Mouse (Mus musculus): ENCODE measurements at regions not wholly inside any gene's neighbourhood (a gene's known extent, or its start where the extent isn't known, plus 50 kb on each side); places are given as distances from the start of the nearest gene placed in this dataset.

DNA sequence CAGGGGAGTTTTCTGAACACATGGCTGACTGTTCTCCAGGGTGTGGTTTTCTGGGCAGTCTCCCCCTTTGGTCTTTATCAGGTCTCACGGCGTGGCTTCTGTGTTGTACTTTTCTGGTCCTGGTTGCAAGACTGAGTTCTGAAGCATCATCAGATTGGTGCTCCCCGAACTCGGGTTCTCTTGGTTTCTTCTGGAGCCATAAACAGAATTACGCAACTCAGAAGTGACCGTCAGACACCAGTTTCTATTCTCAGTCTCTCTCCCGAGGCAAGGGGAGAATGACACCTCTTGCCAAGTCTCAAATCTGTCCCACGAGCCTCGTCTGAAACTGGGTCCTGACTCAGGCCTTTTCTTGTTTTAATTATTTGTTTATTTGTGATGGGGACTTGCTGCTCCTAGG lies 123.1 kb downstream of the Gas1 start:
- no peak for ATAC-seq
- Histone ChIP-seq H3K27ac (no peak overlapping the region), H3K4me2 (no peak overlapping the region), H3K9ac (no peak overlapping the region), H3K9me3 (replicated peaks) (no peaks in the 10 kb centered on the region), H3K36me3 (no peaks in the 10 kb centered on the region), H3K27me3 (replicated peaks) (no peaks in the 10 kb centered on the region), H3K4me1 (no peaks in the 10 kb centered on the region), H3K4me3 (no peak overlapping the region)
- 53% methylated on average over 9 of the region's 9 CpGs for WGBS (ENCODE audit: insufficient replicate concordance)

DNA sequence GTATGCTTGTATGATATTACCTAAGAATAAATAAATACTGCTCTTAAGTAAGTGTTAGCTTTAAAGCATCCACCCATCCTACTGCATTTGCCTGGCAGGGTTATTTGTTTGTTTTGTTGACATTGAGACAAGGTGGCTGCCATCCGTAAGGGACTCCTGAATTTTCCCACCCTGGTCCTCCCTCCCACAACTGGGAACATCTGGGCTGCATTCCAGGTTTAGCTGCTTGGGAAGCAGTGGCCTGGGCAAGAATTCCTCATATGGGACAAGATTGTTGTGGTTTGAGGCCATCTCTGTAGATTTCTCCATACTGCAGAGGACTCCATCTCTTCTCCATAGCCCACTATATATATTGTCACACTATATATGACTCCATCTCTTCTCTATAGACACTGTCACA lies 125.3 kb downstream of the Gas1 start:
- Histone ChIP-seq H3K4me2 (no peak overlapping the region), H3K36me3 (no peaks in the 10 kb centered on the region), H3K4me3 (no peak overlapping the region), H3K27ac (no peak overlapping the region), H3K9ac (no peak overlapping the region), H3K27me3 (replicated peaks) (no peaks in the 10 kb centered on the region), H3K4me1 (no peaks in the 10 kb centered on the region), H3K9me3 (replicated peaks) (no peaks in the 10 kb centered on the region)
- WGBS (ENCODE audit: insufficient replicate concordance): 55% methylated on average over 1 of the region's 1 CpGs
- ATAC-seq: no peak

- H3K27ac ChIP-seq: no peak overlapping the region
- no peak overlapping the region for H3K9ac ChIP-seq
- H3K9me3 ChIP-seq (replicated peaks): no peaks in the 10 kb centered on the region
- ATAC-seq: no peak
- 55% methylated on average over 9 of the region's 9 CpGs for WGBS (ENCODE audit: insufficient replicate concordance)
- H3K4me2 ChIP-seq: no peak overlapping the region
- H3K36me3 ChIP-seq: no peaks in the 10 kb centered on the region
- no peaks in the 10 kb centered on the region for H3K27me3 ChIP-seq (replicated peaks)
- no peak overlapping the region for H3K4me3 ChIP-seq
- H3K4me1 ChIP-seq: no peaks in the 10 kb centered on the region
Observed at GRCm38 (mm10) chr13:60050799-60051580, 126.2 kb downstream of the Gas1 start.

DNA sequence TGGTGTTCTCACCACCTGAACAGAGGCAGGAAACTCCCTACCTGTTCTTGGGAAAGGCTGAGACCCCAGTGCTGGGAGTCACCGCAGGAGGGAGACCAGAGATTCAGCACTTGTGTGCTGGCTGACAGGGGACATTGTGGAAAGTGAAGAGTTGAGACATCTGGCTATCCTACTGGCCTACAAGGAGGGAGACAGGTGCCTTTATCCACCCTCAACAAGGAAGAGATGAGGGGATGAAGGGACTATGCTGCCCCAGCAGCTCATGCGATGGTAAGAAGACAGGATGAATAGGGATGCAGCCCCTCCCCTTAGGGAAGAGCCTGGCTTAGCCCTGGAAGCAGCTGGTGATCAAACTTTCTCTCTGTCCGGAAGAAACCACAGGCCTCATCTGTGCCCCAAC lies 127.5 kb downstream of the Gas1 start:
- H3K27me3 ChIP-seq (replicated peaks): no peaks in the 10 kb centered on the region
- H3K9me3 ChIP-seq (replicated peaks): no peaks in the 10 kb centered on the region
- H3K4me2 ChIP-seq: no peak overlapping the region
- H3K9ac ChIP-seq: no peak overlapping the region
- no peak for ATAC-seq
- WGBS (ENCODE audit: insufficient replicate concordance): 65% methylated on average over 3 of the region's 3 CpGs
- H3K4me3 ChIP-seq: no peak overlapping the region
- no peak overlapping the region for H3K27ac ChIP-seq
- H3K4me1 ChIP-seq: no peaks in the 10 kb centered on the region
- no peaks in the 10 kb centered on the region for H3K36me3 ChIP-seq

- Histone ChIP-seq H3K4me2 (no peak overlapping the region), H3K4me1 (no peaks in the 10 kb centered on the region), H3K4me3 (no peak overlapping the region), H3K36me3 (no peaks in the 10 kb centered on the region), H3K9ac (no peak overlapping the region), H3K27ac (no peak overlapping the region), H3K9me3 (replicated peaks) (no peaks in the 10 kb centered on the region), H3K27me3 (replicated peaks) (no peaks in the 10 kb centered on the region)
- 50% methylated on average over 9 of the region's 9 CpGs for WGBS (ENCODE audit: insufficient replicate concordance)
- no peak for ATAC-seq
Observed at GRCm38 (mm10) chr13:60047791-60048730, 129.1 kb downstream of the Gas1 start.

DNA sequence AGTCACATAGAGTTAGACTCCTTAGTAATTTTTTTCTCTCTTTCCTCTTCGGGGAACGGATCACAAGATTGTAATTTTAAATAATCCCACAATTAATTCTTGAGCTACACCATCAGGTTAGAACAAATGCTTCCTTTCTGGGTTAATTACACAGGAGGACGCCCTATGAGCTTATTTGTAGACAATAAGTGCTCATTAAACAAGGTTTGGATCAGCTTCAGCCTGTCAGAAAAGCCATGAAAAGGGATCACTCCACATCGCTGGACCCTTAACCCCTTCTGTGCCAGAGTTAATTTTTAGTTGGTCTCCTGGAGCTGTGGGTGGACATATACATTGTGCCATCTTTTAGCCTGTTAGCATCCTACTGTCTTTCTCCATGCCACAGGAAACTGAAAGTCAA lies 131.4 kb downstream of the Gas1 start:
- H3K27ac ChIP-seq: no peak overlapping the region
- no peaks in the 10 kb centered on the region for H3K27me3 ChIP-seq (replicated peaks)
- no peaks in the 10 kb centered on the region for H3K9me3 ChIP-seq (replicated peaks)
- H3K9ac ChIP-seq: no peak overlapping the region
- no peaks in the 10 kb centered on the region for H3K36me3 ChIP-seq
- H3K4me3 ChIP-seq: no peak overlapping the region
- no peaks in the 10 kb centered on the region for H3K4me1 ChIP-seq
- WGBS (ENCODE audit: insufficient replicate concordance): 56% methylated on average over 4 of the region's 4 CpGs
- no peak for ATAC-seq
- no peak overlapping the region for H3K4me2 ChIP-seq

GRCm38 (mm10) chr13:60044876-60045275 lies 132.3 kb downstream of the Gas1 start:
- no peak for ATAC-seq
- 55% methylated on average over 6 of the region's 6 CpGs for WGBS (ENCODE audit: insufficient replicate concordance)
- Histone ChIP-seq H3K4me2 (no peak overlapping the region), H3K27me3 (replicated peaks) (no peaks in the 10 kb centered on the region), H3K9me3 (replicated peaks) (no peaks in the 10 kb centered on the region), H3K36me3 (no peaks in the 10 kb centered on the region), H3K9ac (no peak overlapping the region), H3K27ac (no peak overlapping the region), H3K4me3 (no peak overlapping the region), H3K4me1 (no peaks in the 10 kb centered on the region)

DNA sequence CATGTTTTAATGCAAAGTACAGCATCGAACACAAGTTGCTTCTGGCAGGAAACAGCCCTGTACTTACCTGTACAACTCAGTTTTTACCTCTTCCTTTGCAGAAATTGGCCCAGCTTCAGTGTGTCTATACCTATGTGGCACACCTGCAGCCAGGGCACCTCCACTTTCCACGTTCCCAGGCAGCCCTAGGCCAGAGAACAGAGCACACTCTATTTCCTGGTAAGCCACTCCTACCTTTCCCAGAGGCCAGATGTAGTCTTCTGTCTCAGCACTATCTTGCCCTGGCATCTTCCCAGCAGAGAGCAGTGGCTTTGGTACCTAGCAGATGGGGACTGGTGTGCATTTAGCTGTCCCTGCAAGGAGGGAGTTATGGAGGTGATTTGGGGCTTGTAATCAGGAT lies 134.7 kb downstream of the Gas1 start:
- no peaks in the 10 kb centered on the region for H3K4me1 ChIP-seq
- no peak overlapping the region for H3K27ac ChIP-seq
- H3K9ac ChIP-seq: no peak overlapping the region
- no peak for ATAC-seq
- no peaks in the 10 kb centered on the region for H3K27me3 ChIP-seq (replicated peaks)
- H3K36me3 ChIP-seq: no peaks in the 10 kb centered on the region
- no peak overlapping the region for H3K4me2 ChIP-seq
- no peaks in the 10 kb centered on the region for H3K9me3 ChIP-seq (replicated peaks)
- no peak overlapping the region for H3K4me3 ChIP-seq
- 53% methylated on average over 2 of the region's 2 CpGs for WGBS (ENCODE audit: insufficient replicate concordance)

DNA sequence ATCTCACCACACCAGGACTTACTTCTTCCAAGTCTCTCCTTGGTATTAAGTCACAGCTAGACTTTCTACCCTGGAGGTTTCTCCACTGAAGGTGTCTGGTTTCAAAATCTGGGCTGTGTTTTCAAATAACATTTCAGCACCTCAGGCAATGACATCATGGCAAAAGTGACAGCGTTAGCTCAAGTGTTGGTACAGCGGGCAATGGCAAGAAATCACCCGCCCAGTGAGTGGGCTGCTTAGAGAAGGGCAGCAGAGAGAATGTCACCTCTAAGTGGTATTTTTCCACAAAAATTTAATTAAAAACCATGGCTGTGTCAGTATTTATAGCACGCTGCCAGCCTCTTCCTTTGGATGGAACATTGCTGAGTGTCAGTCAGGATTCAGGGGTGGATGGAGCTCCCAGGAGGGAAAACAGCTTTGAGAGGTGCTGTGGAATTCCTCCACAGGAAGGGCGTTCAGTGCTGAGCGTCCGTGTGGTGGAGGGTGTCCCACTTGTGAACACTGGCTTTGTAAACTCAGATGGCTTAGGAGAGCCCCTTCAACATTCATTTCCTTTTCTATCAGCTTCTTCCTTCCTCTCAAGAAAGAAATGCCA lies 141.5 kb downstream of the Gas1 start:
- Histone ChIP-seq H3K4me1 (no peaks in the 10 kb centered on the region), H3K9ac (no peak overlapping the region), H3K4me3 (no peak overlapping the region), H3K36me3 (no peaks in the 10 kb centered on the region), H3K9me3 (replicated peaks) (no peaks in the 10 kb centered on the region), H3K27me3 (replicated peaks) (no peaks in the 10 kb centered on the region), H3K27ac (no peak overlapping the region), H3K4me2 (no peak overlapping the region)
- no peak for ATAC-seq
- WGBS (ENCODE audit: insufficient replicate concordance): 77% methylated on average over 7 of the region's 7 CpGs

- Histone ChIP-seq H3K4me1 (no peaks in the 10 kb centered on the region), H3K9ac (no peak overlapping the region), H3K9me3 (replicated peaks) (no peaks in the 10 kb centered on the region; the same call in 1 of the 2 replicates), H3K36me3 (no peaks in the 10 kb centered on the region), H3K4me3 (no peak overlapping the region), H3K4me2 (no peak overlapping the region), H3K27ac (no peak overlapping the region), H3K27me3 (replicated peaks) (no peaks in the 10 kb centered on the region)
- ATAC-seq: no peak
- WGBS (ENCODE audit: insufficient replicate concordance): 53% methylated on average over 2 of the region's 2 CpGs
Observed at GRCm38 (mm10) chr13:60033116-60033515, 144.0 kb downstream of the Gas1 start.

GRCm38 (mm10) chr13:60032586-60032985 lies 144.6 kb downstream of the Gas1 start:
- 68% methylated on average over 5 of the region's 5 CpGs for WGBS (ENCODE audit: insufficient replicate concordance)
- no peaks in the 10 kb centered on the region for H3K36me3 ChIP-seq
- no peak overlapping the region for H3K4me3 ChIP-seq
- H3K4me2 ChIP-seq: no peak overlapping the region
- no peak overlapping the region for H3K27ac ChIP-seq
- no peak for ATAC-seq
- H3K27me3 ChIP-seq (replicated peaks): no peaks in the 10 kb centered on the region
- no peaks in the 10 kb centered on the region for H3K4me1 ChIP-seq
- no peaks in the 10 kb centered on the region; the same call in 1 of the 2 replicates for H3K9me3 ChIP-seq (replicated peaks)
- H3K9ac ChIP-seq: no peak overlapping the region

DNA sequence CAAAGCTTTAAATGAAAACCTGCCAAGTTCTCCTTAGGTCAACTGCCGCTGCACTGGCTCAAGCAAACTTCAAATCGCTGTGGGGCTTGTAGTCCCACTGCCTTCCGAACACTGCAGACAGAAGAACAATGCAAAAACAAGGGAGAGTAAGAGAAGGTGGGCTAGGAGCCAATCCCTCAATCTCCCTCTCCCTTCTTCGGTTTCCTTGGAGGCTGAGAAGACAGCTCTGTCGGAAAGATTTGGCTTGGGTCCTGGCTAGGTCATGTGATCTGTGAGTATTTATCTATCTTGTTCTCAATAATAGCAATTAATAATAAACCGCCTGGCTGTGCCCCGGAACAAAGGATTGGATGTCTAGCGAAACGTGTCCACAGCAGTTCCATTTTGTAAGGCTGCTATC lies 147.6 kb downstream of the Gas1 start:
- H3K9me3 ChIP-seq (replicated peaks): no peaks in the 10 kb centered on the region; the same call in 1 of the 2 replicates
- no peak overlapping the region for H3K4me2 ChIP-seq
- H3K4me3 ChIP-seq: no peak overlapping the region
- WGBS (ENCODE audit: insufficient replicate concordance): 81% methylated on average over 9 of the region's 9 CpGs
- no peak overlapping the region for H3K9ac ChIP-seq
- no peak overlapping the region for H3K27ac ChIP-seq
- H3K36me3 ChIP-seq: no peaks in the 10 kb centered on the region
- no peak for ATAC-seq
- H3K4me1 ChIP-seq: no peaks in the 10 kb centered on the region
- no peaks in the 10 kb centered on the region for H3K27me3 ChIP-seq (replicated peaks)

Data from liver, embryonic 12.5 days (tissue).